Mouse (Mus musculus): ENCODE results near the gene L3mbtl2.

L3mbtl2 gene

DNA sequence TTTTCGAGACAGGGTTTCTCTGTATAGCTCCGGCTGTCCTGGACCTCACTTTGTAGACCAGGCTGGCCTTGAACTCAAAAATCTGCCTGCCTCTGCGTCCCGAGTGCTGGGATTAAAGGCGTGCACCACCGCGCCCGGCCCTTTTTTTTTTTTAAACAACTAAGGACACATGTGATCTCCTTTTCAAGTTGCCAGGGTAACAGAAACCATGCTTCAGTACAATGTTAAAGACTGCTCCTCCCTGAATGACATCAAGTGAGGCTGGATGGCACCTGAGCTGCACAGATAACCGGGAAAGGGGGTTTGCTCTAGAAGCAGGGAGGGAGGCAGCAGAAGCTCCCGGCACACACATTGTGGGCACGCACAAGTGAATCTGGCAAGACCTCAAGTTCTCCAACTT is 45.3 kb downstream of the L3mbtl2 start:
- no peak for DNase-seq (ENCODE audit: extremely low spot score)

DNA sequence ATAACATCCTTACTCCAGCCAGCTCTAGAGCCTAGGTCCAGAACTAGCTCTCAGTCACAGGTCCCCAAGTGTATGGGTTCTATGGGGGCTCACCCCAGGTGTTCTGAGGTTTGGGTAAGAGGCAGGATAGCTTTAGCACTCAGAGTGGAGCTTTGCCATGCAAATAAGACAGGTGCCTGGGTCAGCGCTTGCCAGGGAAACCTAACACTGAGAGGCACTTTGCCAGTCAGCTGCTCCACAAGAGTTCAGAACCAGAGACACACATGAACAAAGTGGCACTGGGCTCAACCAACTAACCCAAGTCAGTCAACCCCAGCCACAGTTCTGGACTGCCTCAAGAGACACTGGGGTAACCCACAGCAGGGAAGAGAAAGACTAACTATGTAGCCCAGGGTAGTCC is 46.0 kb downstream of the L3mbtl2 start:
- DNase-seq (ENCODE audit: extremely low spot score), result no peak

DNA sequence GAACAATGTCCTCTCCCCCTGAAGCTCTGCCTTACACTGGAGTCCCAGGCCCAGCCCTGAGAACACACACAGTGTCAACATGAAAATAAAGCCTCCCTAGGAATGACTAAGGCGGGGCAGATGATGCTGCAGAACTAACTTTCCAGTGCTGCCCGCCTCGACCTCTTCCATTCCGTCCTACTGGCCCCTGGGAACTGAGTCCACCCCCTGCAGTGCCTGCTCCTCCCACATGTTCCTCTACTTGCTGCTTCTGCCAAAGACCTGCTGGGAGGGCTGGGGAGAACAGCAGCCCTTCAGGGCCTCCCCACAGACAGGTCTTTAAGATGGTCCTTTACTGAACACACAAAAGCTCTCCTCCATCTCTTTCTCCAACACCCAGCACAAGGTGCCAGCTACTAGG is 47.1 kb downstream of the L3mbtl2 start:
- no peak for DNase-seq (ENCODE audit: extremely low spot score)

DNA sequence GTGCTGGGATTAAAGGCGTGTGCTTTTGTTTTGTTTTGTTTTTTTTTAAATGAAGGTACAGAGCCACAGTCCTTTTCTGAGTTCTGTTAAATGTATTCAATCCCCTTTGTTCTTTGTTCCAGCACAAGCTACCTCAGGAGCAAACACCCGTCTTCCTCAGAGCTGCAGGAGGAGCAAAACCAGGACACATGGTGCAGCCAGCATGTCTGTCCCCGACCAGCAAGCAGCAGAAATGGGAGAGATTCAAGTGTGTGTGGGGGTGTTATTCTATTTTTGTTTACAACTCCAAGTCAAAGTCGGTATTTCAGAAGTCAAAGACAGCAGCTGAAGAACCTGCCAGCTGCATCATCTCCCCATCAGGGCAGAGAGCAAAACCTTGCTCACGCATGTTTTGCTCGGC is 50.1 kb downstream of the L3mbtl2 start:
- no peak for DNase-seq (ENCODE audit: extremely low spot score)

DNA sequence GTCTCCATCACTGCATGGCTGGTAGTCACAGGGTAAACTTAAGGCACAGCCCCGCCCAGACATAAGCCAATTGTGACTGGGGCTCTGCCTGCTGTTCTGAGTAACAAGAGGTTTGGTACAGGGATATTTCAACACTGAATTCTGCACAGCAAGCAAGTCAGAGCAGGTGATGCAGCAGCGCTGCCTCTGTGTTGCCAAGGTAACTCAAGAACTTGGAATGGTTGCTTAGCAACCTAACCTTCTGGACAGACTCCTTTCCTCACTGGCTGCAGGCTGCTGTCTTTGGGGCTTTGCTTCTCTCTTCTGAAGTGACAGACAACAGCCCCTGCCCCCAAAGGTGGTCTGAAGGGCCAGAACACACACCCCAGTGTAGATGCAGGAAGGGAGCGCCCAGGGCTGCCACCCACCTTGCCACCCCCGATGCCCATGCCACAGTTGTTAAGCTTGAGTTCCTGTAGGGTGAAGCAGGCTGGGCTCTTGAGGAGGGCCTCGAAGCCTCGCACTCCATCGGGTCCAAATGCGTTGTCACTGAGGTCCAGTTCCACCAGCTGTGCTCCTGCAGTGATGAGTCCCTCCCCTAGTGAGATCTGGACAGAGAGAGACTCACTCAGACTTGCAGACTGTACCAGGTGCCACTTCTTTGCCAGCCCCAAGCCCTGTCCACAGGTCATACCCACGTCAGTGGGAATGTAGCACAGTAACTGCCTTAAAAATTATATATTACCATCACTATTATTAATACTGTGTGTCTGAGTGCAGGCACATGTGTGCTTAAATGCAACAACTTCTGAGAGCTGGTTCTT is 54.8 kb downstream of the L3mbtl2 start:
- no peak for DNase-seq (ENCODE audit: extremely low spot score)

DNA sequence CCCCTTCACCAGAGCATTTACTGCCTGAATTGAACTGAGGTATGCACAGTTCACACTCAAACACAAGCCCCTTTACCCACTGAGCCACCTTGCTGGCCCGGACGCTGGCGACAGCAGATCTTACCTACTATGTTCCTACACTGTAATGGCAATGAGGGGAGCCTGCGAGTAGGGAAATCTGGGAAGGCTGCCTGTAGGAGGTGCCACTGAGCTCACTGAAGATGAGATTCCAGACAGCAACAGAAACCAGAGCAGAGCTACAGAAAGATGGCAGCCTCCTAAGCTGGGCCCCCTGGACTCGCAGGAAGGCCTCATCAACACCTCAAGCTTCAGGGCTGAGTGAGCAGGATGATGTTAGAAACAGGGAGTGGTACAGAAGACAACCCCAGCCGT is 55.4 kb downstream of the L3mbtl2 start:
- DNase-seq (ENCODE audit: extremely low spot score), result no peak

DNA sequence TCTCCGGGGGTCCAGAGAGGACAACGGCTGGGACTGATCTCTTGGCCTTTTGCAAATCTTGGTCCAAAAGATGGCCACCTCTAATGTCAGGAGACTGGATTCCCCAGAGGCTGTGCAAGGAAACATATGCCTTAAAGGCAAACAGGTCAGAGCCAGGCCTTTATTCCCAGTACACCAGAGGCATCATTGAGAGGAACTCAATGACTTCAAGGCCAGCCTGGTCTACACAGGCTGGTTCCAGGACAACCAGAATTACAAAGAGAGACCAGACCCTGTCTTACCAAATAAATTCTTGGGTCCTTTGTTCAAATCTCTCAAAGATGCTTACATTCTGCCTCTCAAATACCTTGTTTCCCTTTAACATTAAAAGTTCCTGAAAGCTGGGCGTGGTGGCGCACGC is 58.7 kb downstream of the L3mbtl2 start:
- no peak for DNase-seq (ENCODE audit: extremely low spot score)

DNA sequence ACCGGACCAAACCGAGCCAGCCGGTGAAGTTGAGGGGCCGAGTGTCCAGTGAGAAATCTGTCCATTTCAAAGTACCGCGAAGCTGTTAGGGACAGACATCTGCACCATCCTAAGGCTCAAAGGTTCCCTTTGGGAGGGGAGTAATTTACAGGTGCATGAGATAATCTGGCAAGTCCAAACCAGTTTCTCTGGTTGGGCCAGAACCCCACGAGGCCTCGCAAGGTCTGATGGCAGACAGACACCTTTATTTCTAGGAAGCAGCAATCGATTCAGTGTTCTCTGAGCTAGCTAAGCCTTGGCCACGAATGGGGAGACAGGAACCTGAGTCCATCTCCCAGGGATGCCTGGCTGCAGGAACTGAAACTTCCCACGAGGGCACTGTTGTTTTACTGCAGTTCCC is 60.0 kb downstream of the L3mbtl2 start:
- DNase-seq (ENCODE audit: extremely low spot score), result no peak

DNA sequence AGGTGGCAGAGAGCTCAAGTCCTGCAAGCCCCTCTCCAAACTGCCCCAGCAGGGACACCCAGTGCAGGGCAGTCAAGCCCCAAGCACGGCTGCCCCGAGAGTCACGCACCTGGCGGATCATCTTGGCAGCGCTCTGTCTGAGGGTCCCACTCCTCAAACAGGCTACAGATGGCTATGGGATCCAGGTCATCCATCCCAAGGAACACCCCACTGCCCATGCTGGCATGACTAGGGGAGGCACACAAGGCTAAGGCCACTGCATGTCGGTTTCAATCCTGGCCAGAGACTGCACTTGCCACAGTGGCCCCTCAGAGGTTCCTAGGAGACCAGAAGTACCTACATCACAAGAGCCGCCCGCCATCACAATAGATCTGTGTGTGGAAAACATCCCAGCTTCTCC is 62.3 kb downstream of the L3mbtl2 start:
- no peak for DNase-seq (ENCODE audit: extremely low spot score)

DNA sequence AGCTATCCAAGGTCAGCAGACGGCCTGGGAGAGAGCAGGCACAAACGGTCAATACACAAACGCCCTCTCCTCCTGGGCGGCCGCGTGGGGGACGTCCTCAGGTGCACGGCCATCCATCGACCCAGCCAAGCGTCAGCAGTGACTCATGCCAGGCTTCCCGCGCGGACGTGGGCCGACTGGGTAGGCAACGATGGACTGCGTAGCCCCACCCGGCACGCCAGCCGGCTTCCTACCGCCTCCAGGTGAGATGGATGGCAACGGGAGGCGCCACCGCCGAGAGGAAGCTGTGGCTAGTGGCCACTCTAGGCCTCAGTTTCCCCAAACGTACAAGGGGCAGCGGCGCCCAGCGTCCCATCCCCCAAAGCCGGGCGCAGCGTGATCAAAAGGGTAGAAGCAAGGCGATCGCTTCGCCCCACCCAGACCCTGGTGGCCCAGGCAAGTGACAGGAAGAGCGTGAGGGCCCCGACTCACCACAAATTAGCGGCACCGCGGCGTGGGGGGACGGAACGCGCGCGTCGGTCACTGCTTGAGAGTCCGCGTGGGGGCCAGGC is 65.6 kb downstream of the L3mbtl2 start:
- peak; percentile 30 for DNase-seq (ENCODE audit: extremely low spot score)

DNA sequence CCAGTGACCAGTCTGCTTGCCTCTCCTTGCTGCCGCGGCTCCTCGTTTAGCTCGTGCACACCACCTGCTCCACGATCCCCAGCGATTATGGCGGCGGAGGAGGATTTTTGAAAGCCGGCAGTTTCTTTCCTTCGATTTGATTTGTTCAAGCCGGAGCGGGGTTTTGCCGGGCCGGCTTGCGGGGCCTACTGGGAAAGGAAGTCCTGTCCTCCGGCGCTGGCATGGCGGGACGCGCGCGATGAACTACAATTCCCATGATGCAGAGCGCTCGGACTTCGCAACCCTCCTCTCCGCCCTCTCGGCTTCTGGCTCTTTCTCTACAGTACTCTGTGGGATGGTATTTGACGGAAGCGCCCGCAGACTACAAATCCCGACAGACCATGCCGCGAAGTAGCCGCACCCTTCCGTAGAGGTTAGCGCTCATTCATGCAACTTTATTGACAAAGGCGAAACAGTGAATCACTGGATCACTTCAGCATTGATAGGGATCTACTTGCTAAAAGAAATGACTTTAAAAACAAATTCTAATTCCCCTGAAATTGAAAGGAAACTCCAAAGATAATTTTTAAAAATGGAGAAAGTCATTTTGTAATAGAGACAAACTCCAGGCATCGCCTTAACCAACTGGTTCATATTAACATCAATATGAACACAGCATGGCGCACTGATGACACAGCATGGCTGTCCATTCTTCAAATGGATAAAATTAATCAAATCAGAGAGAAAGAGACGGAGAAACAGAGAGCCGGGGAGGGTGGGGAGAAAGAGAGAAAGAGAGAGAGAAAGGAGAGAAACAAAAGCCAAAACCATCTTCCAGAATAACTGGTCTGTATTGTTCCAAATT is 66.3 kb downstream of the L3mbtl2 start:
- peak; percentile 98 for DNase-seq (ENCODE audit: extremely low spot score)

DNA sequence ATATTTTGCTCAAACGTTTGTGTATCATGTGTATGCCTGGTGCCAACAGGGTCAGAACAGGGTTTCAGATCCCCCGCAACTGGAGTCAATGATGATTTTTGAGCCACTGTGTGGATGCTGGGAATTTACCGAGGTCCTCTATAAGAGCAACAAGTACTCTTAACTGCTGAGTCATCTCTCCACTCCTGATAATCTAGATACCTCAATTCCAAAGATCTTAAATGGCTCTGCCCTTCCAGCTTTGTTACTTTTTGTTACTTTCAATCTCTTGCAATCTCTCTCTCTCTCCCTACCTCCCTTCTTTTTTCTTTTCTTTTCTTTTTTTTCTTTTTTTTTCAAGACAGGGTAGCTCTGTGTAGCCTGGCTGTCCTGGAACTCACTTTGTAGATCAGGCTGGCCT is 71.4 kb downstream of the L3mbtl2 start:
- no peak for DNase-seq (ENCODE audit: extremely low spot score)

All from embryo, embryonic 9.5 days (tissue).